Mouse (Mus musculus) heart, postnatal 0 days (tissue): ENCODE results near the gene Pou2f3. TPM values are rescaled to one million over a fixed set of nuclear protein-coding genes. Genes with fewer than 3 reads are reported as not detected.

Experiments
- ATAC-seq: fragments of 200-750 bp; cut with Nextera tagmentation; 2 replicates; pipeline ENCODE4 v1.8.0; 2017; ENCODE audit warnings: low read depth, moderate number of reproducible peaks, moderate library complexity; ENCODE audit not compliant: insufficient read depth
- DNase-seq: peaks from one replicate; pipeline ENCODE4 v3.0.0-alpha.2; 2016; ENCODE audit warnings: low spot score
- H3K27ac ChIP-seq: fragments of 300-500 bp; sonication (generic); 2 replicates; pipeline ENCODE4 v1.5.1; 2014; ENCODE audit warnings: low read depth, mild to moderate bottlenecking
- H3K27me3 ChIP-seq: fragments of 300-500 bp; sonication (generic); 2 replicates; pipeline ENCODE4 v1.6.1; 2014; ENCODE audit warnings: low read length, mixed read lengths; ENCODE audit not compliant: control insufficient read depth, insufficient read depth
- H3K36me3 ChIP-seq: fragments of 300-500 bp; sonication (generic); replicated peaks from 2 replicates; pipeline ENCODE4 v1.6.1; 2014; ENCODE audit warnings: low read length, mixed read lengths; ENCODE audit not compliant: control insufficient read depth, insufficient read depth
- H3K4me1 ChIP-seq: fragments of 300-500 bp; sonication (generic); 2 replicates; pipeline ENCODE4 v1.6.1; 2014; ENCODE audit warnings: antibody characterized with exemption; ENCODE audit not compliant: control insufficient read depth, insufficient read depth
- H3K4me2 ChIP-seq: fragments of 300-500 bp; sonication (generic); 2 replicates; pipeline ENCODE4 v1.6.1; 2014; ENCODE audit warnings: low read depth, mild to moderate bottlenecking, low read length, moderate library complexity
- H3K4me3 ChIP-seq: fragments of 300-500 bp; sonication (generic); 2 replicates; pipeline ENCODE4 v1.5.1; 2014; ENCODE audit warnings: low read depth, low read length
- H3K9ac ChIP-seq: fragments of 300-500 bp; sonication (generic); replicated peaks from 2 replicates; pipeline ENCODE4 v1.6.1; 2014; ENCODE audit warnings: low read depth, low read length, mixed read lengths
- H3K9me3 ChIP-seq: fragments of 300-500 bp; sonication (generic); replicated peaks from 2 replicates; pipeline ENCODE4 v1.6.1; 2016; ENCODE audit warnings: low read length; ENCODE audit not compliant: control insufficient read depth
- CTCF ChIP-seq: IDR thresholded peaks from 2 replicates; pipeline ENCODE4 v1.5.1; 2016; ENCODE audit warnings: antibody characterized with exemption, control low read depth, low read depth
- EP300 ChIP-seq: IDR thresholded peaks from 2 replicates; pipeline ENCODE4 v1.6.1; 2016; ENCODE audit warnings: antibody characterized with exemption, low read depth
- WGBS: fragments of 180-500 bp; shearing (Covaris S2); extraction: QIAGEN DNeasy Blood & Tissue Kit; methylation state at CpG from one replicate; pipeline ENCODE4 v1.1.7; 2014; 5-methylcytosine and 5-hydroxymethylcytosine counted together
- polyA plus RNA-seq: library from polyadenylated mRNA; unstranded; fragments of >200 nt; fragmentation: Nextera tagmentation; extraction: Ambion mirVana; gene quantifications from 2 replicates; pipeline ENCODE4 v1.2.1, GENCODE M21; 2015
- total RNA-seq: library from RNA; depleted of rRNA; stranded (reverse); fragments of >200 nt; gene quantifications from 2 replicates; pipeline ENCODE4 v1.2.3, GENCODE M21; 2014; ENCODE audit warnings: low replicate concordance

Pou2f3 gene
- total and polyA plus RNA-seq, 2 experiments from 2014 or later: 0.08 TPM; not detected in 1

DNA sequence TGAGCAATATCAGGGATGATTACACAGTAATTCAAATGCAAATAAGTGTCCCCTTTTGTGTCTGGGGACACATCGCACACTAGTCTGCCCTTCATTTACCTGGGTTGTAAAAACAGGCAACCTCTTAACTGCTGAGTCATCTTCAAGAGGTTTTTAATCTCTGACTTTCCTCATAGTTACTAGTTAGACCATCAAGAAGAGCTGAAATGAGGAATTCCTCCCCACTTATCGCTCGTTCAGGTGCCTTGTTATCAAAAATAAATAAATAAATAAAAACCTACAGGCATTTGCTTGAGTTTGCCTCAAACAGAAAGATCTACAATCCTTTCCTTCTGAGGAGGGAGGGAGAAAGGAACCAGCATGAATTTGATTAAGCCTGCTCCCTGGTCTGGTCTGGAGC lies 101.4 kb downstream of the Pou2f3 start:
- Histone ChIP-seq H3K4me1 (0 out of 2 replicates have a peak, but pooled peaks cover 3% of the 10 kb centered on the region), H3K4me3 (no peak overlapping the region), H3K4me2 (no peak overlapping the region), H3K36me3 (peaks cover 9% of the 10 kb centered on the region), H3K27ac (no peak overlapping the region), H3K9ac (no peak overlapping the region), H3K9me3 (no peaks in the 10 kb centered on the region), H3K27me3 (no peaks in the 10 kb centered on the region)
- no peak for DNase-seq
- no peak for TF ChIP-seq CTCF
- TF ChIP-seq EP300: no peak
- ATAC-seq: no peak
- 77% methylated on average over 3 of the region's 3 CpGs for WGBS

DNA sequence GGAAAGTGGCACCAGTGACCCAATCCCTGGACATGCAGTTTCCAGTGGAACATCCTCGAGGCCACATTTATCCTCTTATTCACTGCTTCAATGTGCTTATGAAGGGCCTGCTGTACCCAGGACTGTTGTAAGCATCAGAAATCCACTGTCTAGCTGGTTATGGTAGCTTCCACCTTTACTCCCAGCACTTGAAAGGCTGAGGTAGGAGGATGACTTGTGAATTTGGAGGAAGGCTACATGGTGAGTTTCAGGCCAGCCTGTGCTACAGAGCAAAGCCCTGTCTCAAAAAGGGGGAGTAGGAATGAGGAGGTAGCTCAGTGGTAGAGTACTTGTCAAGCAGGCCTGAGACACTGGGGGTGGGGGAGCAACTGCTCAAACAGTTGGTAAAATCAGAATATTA lies 102.1 kb downstream of the Pou2f3 start:
- ATAC-seq (no peak), DNase-seq (no peak)
- Histone ChIP-seq H3K4me2 (no peak overlapping the region), H3K36me3 (peaks cover 9% of the 10 kb centered on the region), H3K9ac (no peak overlapping the region), H3K4me1 (peaks cover 10% of the 10 kb centered on the region), H3K27me3 (no peaks in the 10 kb centered on the region), H3K27ac (peak overlapping the region; percentile 97), H3K9me3 (no peaks in the 10 kb centered on the region), H3K4me3 (no peak overlapping the region)
- TF ChIP-seq EP300 (no peak), CTCF (no peak)
- WGBS: 74% methylated on average over 1 of the region's 1 CpGs

DNA sequence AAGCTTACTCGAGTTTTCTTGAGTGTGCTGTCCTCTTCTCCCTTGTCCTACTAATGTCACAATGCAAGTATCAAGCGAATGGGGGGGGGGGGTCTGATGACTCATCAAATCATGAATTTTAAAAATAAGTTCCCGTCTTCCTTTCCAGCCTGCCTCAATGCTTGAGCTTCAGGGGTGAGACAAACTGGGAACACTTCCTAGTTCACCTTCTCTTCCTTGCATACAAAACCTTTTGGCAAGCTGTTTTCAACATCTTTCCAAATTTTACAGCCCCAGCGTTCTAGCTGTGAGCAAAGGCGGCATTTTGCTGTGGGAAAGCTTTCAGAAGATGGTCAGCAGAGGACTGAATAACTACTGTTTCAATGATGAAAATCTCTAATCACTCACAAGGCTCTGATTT lies 102.6 kb downstream of the Pou2f3 start:
- no peaks in the 10 kb centered on the region for H3K9me3 ChIP-seq
- peaks cover 15% of the 10 kb centered on the region for H3K4me1 ChIP-seq
- H3K36me3 ChIP-seq: peaks cover 9% of the 10 kb centered on the region
- H3K4me2 ChIP-seq: peak overlapping the region; percentile 82
- 0 out of 2 replicates have a peak overlapping the region, but pooled peaks have one; percentile 92 for H3K4me3 ChIP-seq
- H3K27me3 ChIP-seq: no peaks in the 10 kb centered on the region
- peak overlapping the region; percentile 9; the same call in 1 of the 2 replicates for H3K9ac ChIP-seq
- no peak for ATAC-seq
- DNase-seq: no peak
- WGBS: 32% methylated on average over 5 of the region's 5 CpGs
- no peak for TF ChIP-seq CTCF
- TF ChIP-seq EP300: no peak
- H3K27ac ChIP-seq: peak overlapping the region; percentile 97

DNA sequence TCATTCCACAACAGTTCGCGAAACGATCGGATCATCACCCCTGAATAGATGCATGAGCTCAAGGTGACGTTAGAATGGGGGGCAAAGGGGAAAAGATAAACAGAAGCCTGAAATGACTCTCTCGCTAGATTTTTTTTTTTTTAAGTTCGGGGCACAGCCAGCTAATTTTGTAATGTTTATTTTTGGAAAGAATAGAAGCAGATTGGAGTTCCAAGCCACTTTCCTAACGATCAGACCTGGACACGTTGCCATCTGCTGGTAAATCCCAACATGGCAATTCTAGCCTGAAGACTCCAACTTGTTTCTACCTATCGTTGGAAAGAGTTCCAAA lies 103.0 kb downstream of the Pou2f3 start, which contains the start of gene Arhgef12:
Arhgef12 (minus strand) TSS at position 53 of the 331 bp plus-strand sequence.
- TF ChIP-seq EP300 (peak; percentile 69), CTCF (peak; percentile 81)
- peaks cover 19% of the 10 kb centered on the region for H3K4me1 ChIP-seq
- peak; percentile 91 for DNase-seq
- WGBS: 4% methylated on average over 10 of the region's 10 CpGs
- peaks cover 9% of the 10 kb centered on the region for H3K36me3 ChIP-seq
- no peaks in the 10 kb centered on the region for H3K9me3 ChIP-seq
- peak within 1 kb of the TSS; percentile 82 for H3K4me2 ChIP-seq
- H3K9ac ChIP-seq: peak within 1 kb of the TSS; percentile 95
- peak; percentile 25; the same call in 1 of the 2 replicates for ATAC-seq
- peak within 1 kb of the TSS; percentile 92 for H3K4me3 ChIP-seq
- peak within 1 kb of the TSS; percentile 97 for H3K27ac ChIP-seq
- no peaks in the 10 kb centered on the region for H3K27me3 ChIP-seq

DNA sequence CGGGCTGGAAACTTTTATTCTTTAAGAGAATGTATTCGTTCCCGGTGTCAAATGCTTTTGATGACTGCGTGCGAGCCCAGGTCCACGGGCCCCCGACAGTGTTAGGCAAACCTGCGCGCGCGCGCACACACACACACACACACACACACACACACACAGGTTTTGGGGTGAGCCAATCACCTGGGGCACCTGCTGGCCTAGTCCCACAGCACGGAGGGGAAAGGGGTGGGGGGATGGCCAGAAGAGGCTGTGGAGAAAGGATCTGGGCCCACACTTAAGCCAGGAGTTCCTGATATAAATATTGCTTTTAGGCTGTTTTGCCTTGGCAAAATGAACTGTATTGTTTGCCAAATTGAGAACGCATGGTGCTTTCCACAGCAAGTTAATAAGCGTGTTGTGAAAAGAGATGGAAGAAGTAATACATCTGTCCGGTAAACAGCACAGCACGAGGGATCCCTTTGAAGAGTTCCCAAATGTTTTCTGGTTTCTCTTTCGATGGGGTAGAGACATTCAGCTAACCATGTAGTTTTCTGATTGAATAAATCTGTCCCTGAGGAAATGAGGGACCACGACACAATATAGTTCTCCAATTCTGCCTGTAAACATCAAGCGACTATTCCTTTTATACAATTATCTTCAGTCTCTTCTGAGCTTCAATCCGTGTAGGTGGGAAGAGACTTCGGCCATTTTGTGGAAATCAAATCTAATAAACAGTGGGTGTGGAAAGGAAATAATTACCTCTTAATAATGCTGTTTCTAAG lies 103.6 kb downstream of the Pou2f3 start:
- Histone ChIP-seq H3K27me3 (no peaks in the 10 kb centered on the region), H3K36me3 (peaks cover 6% of the 10 kb centered on the region), H3K27ac (peak overlapping the region; percentile 97), H3K4me1 (peaks cover 24% of the 10 kb centered on the region), H3K4me3 (peak overlapping the region; percentile 92), H3K4me2 (peak overlapping the region; percentile 82), H3K9me3 (no peaks in the 10 kb centered on the region), H3K9ac (peak overlapping the region; percentile 95)
- ATAC-seq: peak; percentile 21
- no peak for DNase-seq
- WGBS: 9% methylated on average over 22 of the region's 22 CpGs
- no peak for TF ChIP-seq CTCF
